Mouse (Mus musculus) embryonic fibroblast, embryonic 13.5 days (primary cell): ENCODE data around the gene Nop58. TPM values are rescaled to one million over a fixed set of nuclear protein-coding genes. Genes with fewer than 3 reads are reported as not detected.

Experiments
- H3K27ac ChIP-seq: 2 replicates; pipeline ENCODE4 v1.5.1; 2012; ENCODE audit warnings: low read length, control low read depth, inconsistent platforms; ENCODE audit not compliant: insufficient read depth
- H3K4me1 ChIP-seq: 2 replicates; pipeline ENCODE4 v1.6.1; 2011; ENCODE audit warnings: low read length; ENCODE audit not compliant: control insufficient read depth, insufficient read depth
- H3K4me3 ChIP-seq: 2 replicates; pipeline ENCODE4 v1.5.1; 2011; ENCODE audit warnings: mild to moderate bottlenecking, control low read depth, low read length; ENCODE audit not compliant: insufficient read depth
- CTCF ChIP-seq: IDR thresholded peaks from 2 replicates; pipeline ENCODE4 v1.5.1; 2011; ENCODE audit warnings: mild to moderate bottlenecking, control low read depth, low read length, moderate library complexity, borderline replicate concordance; ENCODE audit not compliant: insufficient read depth
- POLR2A ChIP-seq: IDR thresholded peaks from 2 replicates; pipeline ENCODE4 v1.6.1; 2011; ENCODE audit warnings: low read depth, mild to moderate bottlenecking, control low read depth, low read length, moderate library complexity
- polyA plus RNA-seq: library from polyadenylated mRNA; stranded (reverse); fragments of >200 nt; gene quantifications from 2 replicates; pipeline ENCODE4 v1.2.4, GENCODE M21; 2011; ENCODE audit warnings: low read depth; ENCODE audit not compliant: missing spikeins, insufficient read length

The Nop58 gene
- polyA plus RNA-seq, 1 experiment, result 275 TPM

DNA sequence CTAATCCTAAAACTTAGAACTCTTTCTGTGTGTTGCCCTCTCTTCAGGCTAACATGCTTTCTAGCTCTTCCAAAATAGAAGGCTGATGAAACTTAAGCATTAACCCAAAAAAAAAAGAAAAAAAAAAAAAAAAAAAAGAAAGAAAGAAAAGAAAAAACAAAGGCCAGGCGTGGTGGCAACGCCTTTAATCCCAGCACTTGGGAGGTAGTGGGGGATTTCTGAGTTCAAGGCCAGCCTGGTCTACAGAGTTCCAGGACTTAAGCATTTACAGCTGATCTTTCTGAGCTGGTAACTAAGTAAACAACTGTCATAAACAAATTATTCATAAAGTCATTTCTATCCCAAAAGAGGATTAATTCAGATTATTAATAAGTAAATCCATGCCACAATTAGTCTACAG, 15.9 kb upstream of the Nop58 start:
- Histone ChIP-seq H3K4me1 (no peaks in the 10 kb centered on the region), H3K27ac (no peak overlapping the region), H3K4me3 (peak overlapping the region; percentile 25; the same call in 1 of the 2 replicates)
- TF ChIP-seq POLR2A (no peak), CTCF (no peak)

GRCm38 (mm10) chr1:59669962-59670630, 14.7 kb upstream of the Nop58 start:
- H3K4me3 ChIP-seq, result peak overlapping the region; percentile 77
- no peak for TF ChIP-seq POLR2A
- TF ChIP-seq CTCF, result no peak
- no peaks in the 10 kb centered on the region for H3K4me1 ChIP-seq
- H3K27ac ChIP-seq, result peak overlapping the region; percentile 27; the same call in 1 of the 2 replicates

GRCm38 (mm10) chr1:59670641-59671168, 14.1 kb upstream of the Nop58 start, which contains the start of gene Sumo1:
Gene Sumo1 (minus strand): TSS chr1:59670834.
- Histone ChIP-seq H3K4me1 (no peaks in the 10 kb centered on the region), H3K4me3 (peak within 1 kb of the TSS; percentile 77), H3K27ac (peak within 1 kb of the TSS; percentile 51)
- no peak for TF ChIP-seq CTCF
- peak; percentile 95 for TF ChIP-seq POLR2A

DNA sequence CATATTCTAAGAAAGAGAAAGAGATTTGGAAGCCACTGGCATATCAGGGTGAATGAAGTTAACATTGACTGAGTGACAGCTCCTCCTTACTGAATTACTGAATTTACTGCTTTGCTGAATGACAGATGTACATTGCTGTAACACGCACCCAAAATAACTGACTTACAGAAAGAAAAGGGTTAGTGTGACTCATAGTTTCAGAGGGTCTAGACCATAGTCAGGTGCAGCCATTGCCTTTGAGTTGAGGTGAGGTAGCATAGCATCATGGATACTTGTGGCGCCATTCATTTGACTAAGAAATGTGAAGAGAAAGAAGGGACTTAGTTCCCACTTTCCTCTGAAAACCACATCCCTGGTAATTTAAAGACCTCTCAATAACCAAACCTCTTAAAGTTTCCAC, 11.1 kb upstream of the Nop58 start:
- no peak overlapping the region for H3K27ac ChIP-seq
- no peaks in the 10 kb centered on the region for H3K4me1 ChIP-seq
- TF ChIP-seq CTCF, result no peak
- no peak for TF ChIP-seq POLR2A
- no peak overlapping the region for H3K4me3 ChIP-seq

GRCm38 (mm10) chr1:59683926-59684818, 599 bp upstream of the Nop58 start:
- Histone ChIP-seq H3K27ac (peak overlapping the region; percentile 16; the same call in 1 of the 2 replicates), H3K4me1 (peaks cover 2% of the 10 kb centered on the region; the same call in 1 of the 2 replicates), H3K4me3 (peak overlapping the region; percentile 11; the same call in 1 of the 2 replicates)
- no peak for TF ChIP-seq CTCF
- TF ChIP-seq POLR2A, result no peak

GRCm38 (mm10) chr1:59687493-59687892, 2.7 kb downstream of the Nop58 start:
- Histone ChIP-seq H3K4me1 (peaks cover 2% of the 10 kb centered on the region; the same call in 1 of the 2 replicates), H3K4me3 (peak overlapping the region; percentile 32), H3K27ac (no peak overlapping the region)
- no peak for TF ChIP-seq POLR2A
- TF ChIP-seq CTCF, result no peak

DNA sequence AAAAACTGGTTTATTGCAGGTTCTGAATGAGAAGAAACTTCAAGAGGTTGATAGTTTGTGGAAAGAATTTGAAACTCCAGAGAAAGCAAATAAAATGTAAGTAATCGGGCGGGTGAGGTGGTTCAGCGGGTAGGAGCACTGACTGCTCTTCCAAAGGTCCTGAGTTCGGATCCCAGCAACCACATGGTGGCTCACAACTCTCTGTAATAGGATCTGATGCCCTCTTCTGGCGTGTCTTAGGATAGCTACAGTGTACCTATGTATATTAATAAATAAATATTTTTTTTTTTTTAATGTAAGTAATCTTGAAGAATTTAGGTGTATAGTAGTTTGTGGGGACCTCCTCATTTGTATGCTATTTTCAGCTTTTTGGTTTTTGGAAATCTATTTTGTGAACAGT, 5.7 kb downstream of the Nop58 start:
- H3K4me1 ChIP-seq, result peaks cover 2% of the 10 kb centered on the region; the same call in 1 of the 2 replicates
- TF ChIP-seq POLR2A (no peak), CTCF (no peak)
- no peak overlapping the region for H3K27ac ChIP-seq
- H3K4me3 ChIP-seq, result no peak overlapping the region

DNA sequence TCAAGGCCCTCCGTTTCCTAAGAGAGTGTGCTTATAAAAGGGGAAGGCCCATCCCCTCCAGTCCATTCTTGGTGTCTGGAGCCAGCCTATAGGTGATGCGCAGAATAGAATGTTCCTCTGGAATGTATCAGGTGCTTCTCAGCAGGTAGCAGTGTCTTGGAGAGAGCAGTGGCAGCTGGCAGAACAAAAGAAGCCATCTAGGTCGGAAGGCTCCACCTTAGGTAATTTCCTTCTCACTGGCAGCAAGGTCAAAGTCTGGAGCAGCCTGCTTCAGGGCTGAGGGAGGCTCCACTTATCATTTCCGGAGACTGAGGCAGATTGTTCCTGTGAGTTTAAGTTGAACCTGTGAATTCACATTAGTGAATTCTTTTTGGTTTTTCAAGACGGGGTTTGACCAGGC, 13.0 kb downstream of the Nop58 start:
- no peak overlapping the region for H3K4me3 ChIP-seq
- H3K27ac ChIP-seq, result no peak overlapping the region
- H3K4me1 ChIP-seq, result no peaks in the 10 kb centered on the region
- no peak for TF ChIP-seq CTCF
- no peak for TF ChIP-seq POLR2A

GRCm38 (mm10) chr1:59698207-59698606, 13.4 kb downstream of the Nop58 start:
- TF ChIP-seq CTCF, result no peak
- TF ChIP-seq POLR2A, result no peak
- Histone ChIP-seq H3K27ac (no peak overlapping the region), H3K4me1 (no peaks in the 10 kb centered on the region), H3K4me3 (no peak overlapping the region)
